Mouse (Mus musculus) hindbrain, embryonic 13.5 days (tissue): ENCODE data around the gene Scaf1. TPM values are rescaled to one million over a fixed set of nuclear protein-coding genes. Genes with fewer than 3 reads are reported as not detected.

Source experiments
- ATAC-seq: fragments of 200-750 bp; cut with Nextera tagmentation; 2 replicates; pipeline ENCODE4 v1.8.0; 2017; ENCODE audit warnings: moderate TSS enrichment; ENCODE audit not compliant: low FRiP score
- H3K27ac ChIP-seq: fragments of 300-500 bp; sonication (generic); 2 replicates; pipeline ENCODE4 v1.5.1; 2015; ENCODE audit warnings: inconsistent platforms, mild to moderate bottlenecking, moderate library complexity
- H3K27me3 ChIP-seq: fragments of 300-500 bp; sonication (generic); 2 replicates; pipeline ENCODE4 v1.6.1; 2015; ENCODE audit warnings: mild to moderate bottlenecking, inconsistent platforms
- H3K36me3 ChIP-seq: fragments of 300-500 bp; sonication (generic); 2 replicates; pipeline ENCODE4 v1.6.1; 2015; ENCODE audit warnings: mild to moderate bottlenecking, inconsistent platforms
- H3K4me1 ChIP-seq: fragments of 300-500 bp; sonication (generic); replicated peaks from 2 replicates; pipeline ENCODE4 v1.6.1; 2015; ENCODE audit warnings: inconsistent platforms
- H3K4me2 ChIP-seq: fragments of 300-500 bp; sonication (generic); 2 replicates; pipeline ENCODE4 v1.6.1; 2015; ENCODE audit warnings: inconsistent platforms, mild to moderate bottlenecking, moderate library complexity
- H3K4me3 ChIP-seq: fragments of 300-500 bp; sonication (generic); 2 replicates; pipeline ENCODE4 v1.5.1; 2015; ENCODE audit warnings: mild to moderate bottlenecking, inconsistent platforms
- H3K9ac ChIP-seq: fragments of 300-500 bp; sonication (generic); 2 replicates; pipeline ENCODE4 v1.6.1; 2015; ENCODE audit warnings: mild to moderate bottlenecking, inconsistent platforms
- H3K9me3 ChIP-seq: fragments of 300-500 bp; sonication (generic); 2 replicates; pipeline ENCODE4 v1.6.1; 2016; ENCODE audit warnings: inconsistent platforms
- WGBS: fragments of 180-500 bp; shearing (Covaris S2); methylation state at CpG from one replicate; pipeline ENCODE4 v1.1.7; 2015; 5-methylcytosine and 5-hydroxymethylcytosine counted together
- polyA plus RNA-seq: library from polyadenylated mRNA; unstranded; fragments of >200 nt; fragmentation: Nextera tagmentation; extraction: Ambion mirVana; gene quantifications from 2 replicates; pipeline ENCODE4 v1.2.1, GENCODE M21; 2015

Scaf1 gene
- polyA plus RNA-seq, 1 experiment from 2014 or later, result 42.4 TPM

DNA sequence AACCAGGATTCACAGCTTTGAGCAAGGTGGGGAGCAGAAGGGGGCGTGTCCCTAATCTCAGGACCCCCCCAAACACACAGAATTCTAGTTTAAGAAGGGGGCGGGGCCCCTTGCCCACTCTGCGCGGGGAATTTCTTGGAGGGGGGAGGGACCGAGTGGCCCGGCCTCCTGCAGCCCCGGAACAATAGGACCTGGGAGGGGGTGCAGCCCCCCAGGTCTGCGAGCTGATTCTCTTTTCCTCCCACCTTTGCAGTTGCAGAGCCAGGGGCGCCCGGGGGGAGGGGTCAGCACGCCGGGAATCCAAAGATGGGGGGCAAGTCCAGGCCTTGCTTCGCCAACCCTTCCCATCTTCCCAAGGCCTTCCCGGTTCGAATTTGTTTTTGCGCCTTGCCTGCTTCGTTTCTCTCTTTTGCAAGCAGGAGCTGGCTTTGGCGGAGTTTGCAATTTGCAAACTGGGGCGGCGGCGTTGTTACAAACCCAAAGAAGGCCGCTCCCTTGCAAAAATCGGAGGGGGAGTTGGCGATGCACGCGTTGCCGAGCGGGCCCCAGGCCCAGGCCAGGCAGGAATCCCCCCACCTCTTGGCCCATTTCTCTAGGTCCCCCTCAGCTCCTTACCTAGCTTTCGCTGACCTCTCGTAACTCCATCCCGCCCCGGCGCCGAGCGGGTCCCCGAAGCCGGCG is 36.2 kb upstream of the Scaf1 start:
- peaks cover 36% of the 10 kb centered on the region for H3K4me1 ChIP-seq
- ATAC-seq, result no peak
- peak overlapping the region; percentile 99 for H3K4me2 ChIP-seq
- H3K36me3 ChIP-seq, result peaks cover 30% of the 10 kb centered on the region
- no peaks in the 10 kb centered on the region for H3K27me3 ChIP-seq
- H3K9ac ChIP-seq, result peak overlapping the region; percentile 98
- H3K9me3 ChIP-seq, result no peaks in the 10 kb centered on the region
- peak overlapping the region; percentile 95 for H3K4me3 ChIP-seq
- WGBS, result under 1% methylated on average over 37 of the region's 38 CpGs
- H3K27ac ChIP-seq, result peak overlapping the region; percentile 100

- peaks cover 38% of the 10 kb centered on the region for H3K36me3 ChIP-seq
- H3K4me3 ChIP-seq, result peak overlapping the region; percentile 95
- H3K27me3 ChIP-seq, result no peaks in the 10 kb centered on the region
- peak overlapping the region; percentile 99 for H3K4me2 ChIP-seq
- peaks cover 39% of the 10 kb centered on the region for H3K4me1 ChIP-seq
- H3K9me3 ChIP-seq, result no peaks in the 10 kb centered on the region
- peak overlapping the region; percentile 98 for H3K9ac ChIP-seq
- H3K27ac ChIP-seq, result peak overlapping the region; percentile 100
- 2% methylated on average over 13 of the region's 13 CpGs for WGBS
- no peak for ATAC-seq
Observed at GRCm38 (mm10) chr7:45051601-45051974, 35.4 kb upstream of the Scaf1 start.

DNA sequence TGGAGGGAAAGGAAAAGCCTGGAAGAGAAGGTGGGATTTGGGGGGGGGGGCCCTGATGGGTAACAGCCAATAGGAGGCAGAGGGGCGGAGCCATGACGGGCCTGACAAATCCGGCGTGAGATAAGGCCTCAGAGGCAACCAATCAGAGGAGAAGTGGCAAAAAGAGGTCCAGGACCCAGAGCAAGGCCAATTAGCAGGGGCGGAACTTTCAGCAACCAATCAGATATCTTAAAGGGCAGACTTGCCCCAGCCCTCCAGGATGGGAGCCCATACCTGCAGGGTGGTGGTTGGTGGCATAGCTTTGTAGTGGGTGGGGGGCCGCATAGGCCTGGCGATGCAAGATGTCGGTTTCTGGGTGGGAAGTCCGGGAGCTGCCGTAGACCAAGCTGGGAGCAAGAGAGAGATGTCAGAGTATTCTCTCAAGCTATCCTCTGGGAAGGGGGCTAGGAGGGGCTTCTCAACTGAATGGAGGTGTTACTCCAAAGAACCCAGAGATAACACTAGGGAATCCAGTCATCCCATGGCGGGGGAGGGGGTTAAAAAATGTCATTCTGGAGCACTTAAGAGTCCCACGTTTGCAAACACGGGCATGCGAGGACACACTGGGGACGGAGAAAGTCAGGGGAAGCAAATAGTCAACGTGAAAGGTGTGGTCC is 34.9 kb upstream of the Scaf1 start:
- Histone ChIP-seq H3K9ac (peak overlapping the region; percentile 98), H3K4me1 (peaks cover 42% of the 10 kb centered on the region), H3K27ac (peak overlapping the region; percentile 100), H3K27me3 (no peaks in the 10 kb centered on the region), H3K9me3 (no peaks in the 10 kb centered on the region), H3K4me3 (peak overlapping the region; percentile 95), H3K36me3 (peaks cover 43% of the 10 kb centered on the region), H3K4me2 (peak overlapping the region; percentile 99)
- ATAC-seq, result peak; percentile 64
- WGBS, result 3% methylated on average over 16 of the region's 16 CpGs

- WGBS, result 95% methylated on average over 23 of the region's 23 CpGs
- Histone ChIP-seq H3K4me1 (peaks cover 41% of the 10 kb centered on the region), H3K27ac (0 out of 2 replicates have a peak overlapping the region, but pooled peaks have one; percentile 2), H3K27me3 (no peaks in the 10 kb centered on the region), H3K4me2 (no peak overlapping the region), H3K36me3 (peaks cover 63% of the 10 kb centered on the region), H3K9ac (0 out of 2 replicates have a peak overlapping the region, but pooled peaks have one; percentile 6), H3K4me3 (no peak overlapping the region), H3K9me3 (no peaks in the 10 kb centered on the region)
- no peak for ATAC-seq
Observed at GRCm38 (mm10) chr7:45048923-45049657, 32.9 kb upstream of the Scaf1 start.

DNA sequence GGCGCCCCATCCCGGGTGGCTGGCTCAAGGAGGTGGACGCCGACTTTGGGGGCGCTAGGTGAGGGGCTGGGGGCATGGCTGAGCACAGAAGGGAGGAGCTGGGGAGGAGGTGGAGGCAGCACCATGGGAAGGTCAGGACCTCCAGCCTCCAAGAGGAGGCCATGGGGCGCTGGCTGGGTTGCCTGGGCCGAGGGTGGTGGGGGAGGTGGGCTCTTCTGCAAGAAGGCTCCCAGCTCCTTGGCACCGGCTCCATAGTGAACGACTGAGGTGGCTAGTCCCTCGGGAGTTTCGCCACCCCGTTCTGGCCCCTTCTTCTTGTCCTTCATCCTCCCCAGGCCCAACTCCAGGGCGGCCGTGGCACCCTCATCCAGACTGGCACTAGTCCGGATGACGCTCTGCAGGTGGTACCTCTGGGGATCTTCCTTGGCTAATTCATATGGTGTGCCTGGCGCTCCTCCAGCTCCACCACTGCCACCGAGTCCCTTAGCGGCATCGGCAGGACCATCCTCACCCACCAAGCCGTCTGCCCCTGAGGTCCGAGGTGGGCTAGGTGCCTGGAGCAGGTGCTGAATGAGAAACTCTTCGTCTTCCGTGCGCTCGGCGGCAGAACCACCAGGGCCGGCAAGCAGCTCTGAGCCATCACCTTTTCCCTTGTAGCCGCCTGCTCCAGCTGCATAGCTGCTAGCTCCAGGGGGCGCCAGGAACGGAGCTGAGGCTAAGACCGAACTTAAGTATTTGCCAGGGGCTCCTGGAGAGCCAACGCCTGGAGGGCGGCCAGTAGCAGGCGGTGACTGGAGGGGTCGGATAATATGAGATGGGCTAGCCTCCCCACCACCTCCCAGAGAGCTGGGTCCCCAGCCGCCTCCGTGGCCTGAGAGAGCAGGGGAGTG is 32.1 kb upstream of the Scaf1 start:
- Histone ChIP-seq H3K9ac (0 out of 2 replicates have a peak overlapping the region, but pooled peaks have one; percentile 6), H3K36me3 (peaks cover 71% of the 10 kb centered on the region), H3K4me2 (no peak overlapping the region), H3K4me1 (peaks cover 36% of the 10 kb centered on the region), H3K27me3 (no peaks in the 10 kb centered on the region), H3K27ac (0 out of 2 replicates have a peak overlapping the region, but pooled peaks have one; percentile 2), H3K4me3 (no peak overlapping the region), H3K9me3 (no peaks in the 10 kb centered on the region)
- no peak for ATAC-seq
- WGBS, result 94% methylated on average over 37 of the region's 38 CpGs

DNA sequence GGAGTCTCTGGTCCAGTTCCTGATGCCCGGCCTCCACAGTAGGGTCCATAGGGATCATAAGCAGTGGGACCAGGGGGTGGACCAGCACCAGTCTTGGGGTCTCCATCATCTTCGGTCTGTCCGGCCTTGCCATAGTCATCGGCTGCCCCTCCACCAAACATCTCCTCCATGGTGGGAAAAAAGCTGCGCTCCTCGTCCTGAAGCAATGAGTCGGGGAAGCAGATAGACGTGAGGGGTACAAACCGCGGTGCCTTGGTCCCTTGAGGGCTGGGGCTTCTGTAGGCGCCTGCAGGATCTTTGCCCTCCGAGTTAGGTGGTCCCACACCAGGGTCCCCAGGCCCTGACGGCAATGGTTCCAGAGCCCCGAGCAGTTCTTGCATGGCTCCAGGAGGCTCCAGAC is 31.3 kb upstream of the Scaf1 start:
- H3K4me1 ChIP-seq, result peaks cover 36% of the 10 kb centered on the region
- H3K27ac ChIP-seq, result no peak overlapping the region
- no peaks in the 10 kb centered on the region for H3K9me3 ChIP-seq
- WGBS, result 96% methylated on average over 14 of the region's 14 CpGs
- no peak overlapping the region for H3K4me3 ChIP-seq
- ATAC-seq, result no peak
- H3K4me2 ChIP-seq, result no peak overlapping the region
- H3K36me3 ChIP-seq, result peaks cover 79% of the 10 kb centered on the region
- no peaks in the 10 kb centered on the region for H3K27me3 ChIP-seq
- H3K9ac ChIP-seq, result no peak overlapping the region

DNA sequence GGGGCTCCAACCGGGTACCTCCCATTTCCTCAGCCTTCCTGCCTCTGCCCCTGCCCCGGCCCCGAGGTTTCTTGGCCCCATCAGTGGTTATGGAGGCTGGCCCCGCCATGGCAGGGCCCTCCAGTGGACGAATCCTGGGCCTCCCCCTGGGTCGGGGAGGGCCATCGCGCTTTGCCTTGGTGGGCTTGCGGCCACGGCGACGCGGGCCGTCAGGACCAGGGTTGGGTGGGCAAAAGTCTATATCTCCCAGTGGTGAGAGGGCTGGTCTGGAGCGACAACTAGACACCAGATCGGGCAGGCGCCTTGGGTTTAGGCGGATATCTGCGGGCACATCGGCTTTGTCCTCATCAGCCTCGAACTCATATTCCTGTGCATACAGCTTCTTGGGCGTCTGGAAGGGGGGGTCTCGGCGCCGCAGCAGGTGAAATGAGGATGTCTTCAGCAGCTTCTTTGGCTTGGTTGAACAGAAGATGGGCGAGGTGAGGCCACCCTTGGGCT is 30.7 kb upstream of the Scaf1 start:
- Histone ChIP-seq H3K4me3 (no peak overlapping the region), H3K4me2 (no peak overlapping the region), H3K27me3 (no peaks in the 10 kb centered on the region), H3K9ac (no peak overlapping the region), H3K36me3 (peaks cover 85% of the 10 kb centered on the region), H3K27ac (no peak overlapping the region), H3K4me1 (peaks cover 35% of the 10 kb centered on the region), H3K9me3 (no peaks in the 10 kb centered on the region)
- 95% methylated on average over 24 of the region's 26 CpGs for WGBS
- ATAC-seq, result no peak

GRCm38 (mm10) chr7:45045741-45046140 is 29.6 kb upstream of the Scaf1 start:
- Histone ChIP-seq H3K9ac (no peak overlapping the region), H3K4me3 (no peak overlapping the region), H3K36me3 (peaks cover 96% of the 10 kb centered on the region), H3K4me2 (no peak overlapping the region), H3K27ac (no peak overlapping the region), H3K4me1 (peaks cover 24% of the 10 kb centered on the region), H3K9me3 (no peaks in the 10 kb centered on the region), H3K27me3 (no peaks in the 10 kb centered on the region)
- no peak for ATAC-seq
- 95% methylated on average over 22 of the region's 22 CpGs for WGBS

GRCm38 (mm10) chr7:45043307-45043706 is 27.1 kb upstream of the Scaf1 start:
- Histone ChIP-seq H3K36me3 (peaks cover 99% of the 10 kb centered on the region), H3K27ac (no peak overlapping the region), H3K4me3 (no peak overlapping the region), H3K4me1 (peaks cover 6% of the 10 kb centered on the region; the same call in 1 of the 2 replicates), H3K9me3 (no peaks in the 10 kb centered on the region), H3K9ac (no peak overlapping the region), H3K27me3 (no peaks in the 10 kb centered on the region), H3K4me2 (no peak overlapping the region)
- WGBS, result 96% methylated on average over 14 of the region's 14 CpGs
- ATAC-seq, result no peak

DNA sequence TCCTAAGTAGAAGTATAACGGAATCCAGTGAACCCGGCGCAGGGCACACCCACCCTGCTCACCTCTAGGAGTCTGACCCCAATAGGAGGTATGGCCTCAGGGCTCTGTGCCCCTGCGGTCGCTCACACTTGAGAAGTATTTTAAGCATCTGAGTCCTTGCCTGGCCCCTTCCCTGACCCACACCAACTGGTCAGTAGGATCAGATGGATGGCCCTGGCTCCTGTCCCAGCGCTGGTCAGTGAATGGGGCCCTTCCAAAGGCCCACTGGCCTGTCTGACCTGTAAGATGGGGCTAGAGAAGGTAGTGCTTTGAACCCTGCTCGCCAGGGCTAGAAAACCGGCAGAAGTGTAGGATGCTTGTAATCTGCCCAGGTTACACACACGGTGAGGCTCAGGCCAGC is 24.7 kb upstream of the Scaf1 start:
- no peak for ATAC-seq
- WGBS, result 96% methylated on average over 9 of the region's 9 CpGs
- no peak overlapping the region for H3K4me2 ChIP-seq
- peaks cover 99% of the 10 kb centered on the region for H3K36me3 ChIP-seq
- H3K27ac ChIP-seq, result no peak overlapping the region
- H3K27me3 ChIP-seq, result no peaks in the 10 kb centered on the region
- no peaks in the 10 kb centered on the region for H3K4me1 ChIP-seq
- no peak overlapping the region for H3K4me3 ChIP-seq
- no peak overlapping the region for H3K9ac ChIP-seq
- H3K9me3 ChIP-seq, result no peaks in the 10 kb centered on the region

GRCm38 (mm10) chr7:45038411-45038810 is 22.2 kb upstream of the Scaf1 start:
- WGBS, result 99% methylated on average over 9 of the region's 9 CpGs
- peaks cover 99% of the 10 kb centered on the region for H3K36me3 ChIP-seq
- H3K27me3 ChIP-seq, result no peaks in the 10 kb centered on the region
- no peaks in the 10 kb centered on the region for H3K4me1 ChIP-seq
- H3K27ac ChIP-seq, result no peak overlapping the region
- no peak overlapping the region for H3K4me3 ChIP-seq
- no peak for ATAC-seq
- no peaks in the 10 kb centered on the region for H3K9me3 ChIP-seq
- H3K4me2 ChIP-seq, result no peak overlapping the region
- no peak overlapping the region for H3K9ac ChIP-seq
